Mouse (Mus musculus) cerebellum, adult 2 months (tissue): ENCODE measurements around the gene Cacng6. TPM values are rescaled to one million over a fixed set of nuclear protein-coding genes. Genes with fewer than 3 reads are reported as not detected.
A peak's percentile ranks its signal among the peaks of the same experiment; 100 is the strongest.

ENCODE experiments used
- DNase-seq, 2 experiments: peaks; one replicate each; pipeline ENCODE4 v3.0.0; 2021
- H3K27ac ChIP-seq: fragments of 200-500 bp; 2 replicates; pipeline ENCODE4 v1.5.1; 2012; ENCODE audit warnings: low read length, control low read depth, inconsistent platforms; ENCODE audit not compliant: insufficient read depth
- H3K27me3 ChIP-seq: fragments of 200-500 bp; 2 replicates; pipeline ENCODE4 v1.6.1; 2012; ENCODE audit warnings: inconsistent platforms, mild to moderate bottlenecking, low read length, moderate library complexity; ENCODE audit not compliant: control insufficient read depth, insufficient read depth
- H3K4me1 ChIP-seq: fragments of 200-500 bp; 2 replicates; pipeline ENCODE4 v1.6.1; 2011; ENCODE audit warnings: low read length; ENCODE audit not compliant: control insufficient read depth, insufficient read depth
- H3K4me3 ChIP-seq: fragments of 200-500 bp; replicated peaks from 2 replicates; pipeline ENCODE3; 2011; ENCODE audit warnings: mild to moderate bottlenecking, low read depth, low read length, control low read depth; ENCODE audit not compliant: insufficient read depth
- CTCF ChIP-seq: fragments of 200-500 bp; IDR thresholded peaks from 2 replicates; pipeline ENCODE4 v1.5.1; 2011; ENCODE audit warnings: low read depth, mild to moderate bottlenecking, control low read depth, low read length, moderate library complexity, borderline replicate concordance; ENCODE audit not compliant: insufficient read depth
- POLR2A ChIP-seq: fragments of 200-500 bp; IDR thresholded peaks from 2 replicates; pipeline ENCODE4 v1.6.1; 2011; ENCODE audit warnings: low read length, control low read depth, borderline replicate concordance; ENCODE audit not compliant: insufficient read depth
- WGBS: fragments of 180-500 bp; shearing (Covaris S2); methylation state at CpG from one replicate; pipeline ENCODE4 v1.1.7; 2018; 5-methylcytosine and 5-hydroxymethylcytosine counted together
- polyA plus RNA-seq: library from polyadenylated mRNA; depleted of rRNA; stranded (reverse); fragments of >200 nt; gene quantifications from 2 replicates; pipeline ENCODE4 v1.2.3, GENCODE M21; 2012

Cacng6 gene
- polyA plus RNA-seq, 1 experiment = 0.13 TPM

GRCm38 (mm10) chr7:3411160-3411941, 12.6 kb upstream of the Cacng6 start:
- H3K27me3 ChIP-seq = peaks cover 1% of the 10 kb centered on the region; the same call in 1 of the 2 replicates
- DNase-seq = peak; percentile 57 to 69
- TF ChIP-seq POLR2A (no peak), CTCF (0 out of 2 replicates have a peak, but pooled peaks have one; percentile 5)
- WGBS = under 1% methylated on average over 33 of the region's 33 CpGs
- H3K27ac ChIP-seq = no peak overlapping the region
- peaks cover 2% of the 10 kb centered on the region; the same call in 1 of the 2 replicates for H3K4me1 ChIP-seq
- peak overlapping the region; percentile 72 for H3K4me3 ChIP-seq

DNA sequence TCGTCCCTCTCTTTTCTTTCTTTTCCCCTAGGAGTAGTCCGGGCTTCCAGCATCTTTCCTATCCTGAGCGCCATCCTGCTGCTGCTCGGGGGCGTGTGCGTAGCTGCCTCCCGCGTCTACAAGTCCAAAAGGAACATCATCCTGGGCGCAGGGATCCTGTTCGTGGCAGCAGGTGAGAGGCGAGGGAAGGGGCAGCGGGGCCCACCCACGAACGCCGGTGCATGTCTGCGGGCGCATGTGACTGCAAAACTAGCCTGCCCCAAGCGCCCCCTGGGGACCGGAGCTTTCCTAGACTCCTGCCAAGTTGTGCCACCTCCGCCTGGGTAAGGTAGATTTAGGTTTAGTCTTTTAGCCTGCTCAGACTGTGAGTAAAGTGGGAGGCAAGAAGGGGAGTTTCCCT, 12.0 kb upstream of the Cacng6 start:
- peak; percentile 38 to 55 for DNase-seq
- H3K27me3 ChIP-seq = peaks cover 1% of the 10 kb centered on the region; the same call in 1 of the 2 replicates
- WGBS = under 1% methylated on average over 20 of the region's 20 CpGs
- no peak overlapping the region for H3K27ac ChIP-seq
- TF ChIP-seq CTCF (no peak), POLR2A (no peak)
- peak overlapping the region; percentile 44 for H3K4me3 ChIP-seq
- H3K4me1 ChIP-seq = peaks cover 2% of the 10 kb centered on the region; the same call in 1 of the 2 replicates

GRCm38 (mm10) chr7:3414888-3415287, 9.1 kb upstream of the Cacng6 start:
- Histone ChIP-seq H3K4me1 (peaks cover 2% of the 10 kb centered on the region; the same call in 1 of the 2 replicates), H3K4me3 (peak overlapping the region; percentile 67), H3K27me3 (peaks cover 1% of the 10 kb centered on the region; the same call in 1 of the 2 replicates), H3K27ac (no peak overlapping the region)
- TF ChIP-seq CTCF (no peak), POLR2A (no peak)
- WGBS = 1% methylated on average over 46 of the region's 47 CpGs
- peak; percentile 60 to 69 for DNase-seq

DNA sequence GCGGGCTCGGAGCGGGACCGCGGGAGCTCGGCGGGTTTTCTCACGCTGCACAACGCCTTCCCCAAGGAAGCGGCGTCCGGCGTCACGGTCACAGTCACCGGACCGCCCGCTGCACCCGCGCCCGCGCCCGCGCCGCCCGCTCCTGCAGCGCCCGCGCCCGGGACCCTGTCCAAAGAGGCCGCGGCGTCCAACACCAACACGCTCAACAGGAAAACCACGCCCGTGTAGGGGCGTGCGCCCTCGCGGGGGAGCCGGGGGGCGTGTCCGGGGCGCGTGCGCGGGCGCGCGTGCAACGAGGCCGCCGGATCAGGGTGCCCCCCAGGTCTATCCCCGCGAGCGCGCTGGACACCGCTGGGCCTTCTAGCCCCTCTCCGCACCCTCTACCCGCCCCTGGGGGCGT, 8.6 kb upstream of the Cacng6 start:
- TF ChIP-seq CTCF = no peak
- TF ChIP-seq POLR2A = no peak
- DNase-seq = peak; percentile 49 to 61
- Histone ChIP-seq H3K27ac (no peak overlapping the region), H3K27me3 (peaks cover 1% of the 10 kb centered on the region; the same call in 1 of the 2 replicates), H3K4me1 (peaks cover 2% of the 10 kb centered on the region; the same call in 1 of the 2 replicates), H3K4me3 (peak overlapping the region; percentile 67)
- 0% methylated on average over 52 of the region's 60 CpGs for WGBS

DNA sequence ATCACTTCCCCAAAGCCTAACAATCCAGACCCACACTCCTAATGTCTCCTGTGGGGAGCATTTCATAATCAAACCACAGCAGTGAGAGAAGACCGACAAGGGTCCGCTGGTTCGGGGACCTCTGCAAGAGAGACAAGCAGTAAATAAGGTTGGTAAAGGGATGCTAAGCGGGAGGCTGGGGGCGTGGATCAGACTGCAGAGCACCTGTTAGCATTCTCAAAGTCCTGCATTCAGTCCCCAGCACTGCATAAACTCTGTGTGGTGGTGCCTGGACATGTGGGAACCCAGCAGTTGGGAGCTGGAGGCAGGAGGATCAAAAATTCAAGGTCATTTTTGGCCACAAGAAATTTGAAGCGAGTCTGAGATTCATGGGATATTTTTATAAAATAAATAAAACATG, 4.1 kb upstream of the Cacng6 start:
- DNase-seq = no peak
- WGBS = 32% methylated on average over 6 of the region's 6 CpGs
- Histone ChIP-seq H3K4me1 (no peaks in the 10 kb centered on the region), H3K27ac (no peak overlapping the region), H3K27me3 (peaks cover 1% of the 10 kb centered on the region; the same call in 1 of the 2 replicates), H3K4me3 (no peak overlapping the region)
- TF ChIP-seq POLR2A (no peak), CTCF (no peak)

DNA sequence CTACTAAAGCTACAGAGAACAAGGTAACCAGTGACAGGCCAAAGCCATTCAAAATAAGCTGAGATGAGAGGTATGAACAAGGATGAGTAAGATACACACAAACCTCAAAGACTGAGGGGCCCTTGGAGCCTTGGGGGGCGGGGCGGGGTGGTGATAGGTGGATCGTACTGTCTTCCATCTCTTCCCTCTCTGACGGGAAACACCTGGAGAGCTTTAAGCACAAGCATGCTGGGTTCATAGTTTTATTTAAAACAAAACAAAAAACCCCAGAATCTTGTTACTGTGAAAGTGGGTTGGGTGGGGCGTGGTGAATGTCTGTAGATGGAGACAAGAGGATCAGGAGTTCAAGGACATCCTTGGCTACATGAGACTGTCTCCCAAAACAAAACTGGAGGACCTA, 3.5 kb upstream of the Cacng6 start:
- Histone ChIP-seq H3K27ac (no peak overlapping the region), H3K27me3 (peaks cover 1% of the 10 kb centered on the region; the same call in 1 of the 2 replicates), H3K4me1 (no peaks in the 10 kb centered on the region), H3K4me3 (no peak overlapping the region)
- TF ChIP-seq CTCF (no peak), POLR2A (no peak)
- no peak for DNase-seq
- 61% methylated on average over 5 of the region's 5 CpGs for WGBS

DNA sequence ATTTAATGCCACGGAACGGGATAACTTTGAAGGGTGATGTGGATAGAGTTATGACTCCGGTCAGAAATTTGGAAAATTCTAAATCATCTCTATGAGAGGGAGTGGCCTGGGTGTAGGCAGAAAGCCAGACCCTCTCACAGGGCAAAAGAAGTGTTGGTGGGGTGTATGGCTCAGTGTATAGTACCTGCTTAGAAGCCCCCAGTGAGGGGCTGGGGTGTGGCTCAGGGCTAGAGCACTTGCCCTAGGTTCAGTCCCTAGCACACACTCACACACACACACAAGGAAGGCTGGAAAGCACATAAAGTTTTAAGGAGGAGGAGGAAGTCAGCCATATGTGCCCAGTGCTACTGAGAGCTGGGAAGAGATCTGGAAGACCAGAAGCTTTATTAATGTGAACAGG, 2.7 kb upstream of the Cacng6 start:
- H3K4me3 ChIP-seq = no peak overlapping the region
- no peak for DNase-seq
- H3K27me3 ChIP-seq = no peaks in the 10 kb centered on the region; the same call in 1 of the 2 replicates
- H3K4me1 ChIP-seq = no peaks in the 10 kb centered on the region
- 81% methylated on average over 3 of the region's 3 CpGs for WGBS
- no peak overlapping the region for H3K27ac ChIP-seq
- no peak for TF ChIP-seq CTCF
- TF ChIP-seq POLR2A = no peak

DNA sequence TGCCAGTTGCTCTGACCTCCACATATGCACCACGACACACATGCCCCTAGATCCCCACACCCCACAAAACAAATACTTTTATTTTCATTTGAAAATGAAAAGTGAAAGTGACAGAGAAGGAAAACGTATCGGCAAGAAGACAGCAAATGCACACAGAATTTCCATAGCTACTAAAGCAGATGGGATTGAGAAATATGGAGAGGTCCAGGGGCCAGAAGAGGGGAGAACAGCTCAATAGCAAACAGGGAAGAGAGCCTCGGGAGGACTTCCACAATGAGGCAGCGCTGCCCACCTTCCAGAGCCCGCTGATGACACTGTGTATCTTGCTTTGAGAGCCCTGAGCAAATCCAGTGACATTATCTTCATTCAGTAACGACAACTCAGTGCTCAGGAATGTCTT, 1.9 kb upstream of the Cacng6 start:
- no peak overlapping the region for H3K27ac ChIP-seq
- 57% methylated on average over 7 of the region's 7 CpGs for WGBS
- no peak overlapping the region for H3K4me3 ChIP-seq
- TF ChIP-seq CTCF (no peak), POLR2A (no peak)
- no peaks in the 10 kb centered on the region for H3K4me1 ChIP-seq
- no peaks in the 10 kb centered on the region; the same call in 1 of the 2 replicates for H3K27me3 ChIP-seq
- no peak for DNase-seq
